Mouse (Mus musculus): ENCODE measurements at regions not wholly inside any gene's neighbourhood (a gene's known extent, or its start where the extent isn't known, plus 50 kb on each side); places are given as distances from the start of the nearest gene placed in this dataset.

DNA sequence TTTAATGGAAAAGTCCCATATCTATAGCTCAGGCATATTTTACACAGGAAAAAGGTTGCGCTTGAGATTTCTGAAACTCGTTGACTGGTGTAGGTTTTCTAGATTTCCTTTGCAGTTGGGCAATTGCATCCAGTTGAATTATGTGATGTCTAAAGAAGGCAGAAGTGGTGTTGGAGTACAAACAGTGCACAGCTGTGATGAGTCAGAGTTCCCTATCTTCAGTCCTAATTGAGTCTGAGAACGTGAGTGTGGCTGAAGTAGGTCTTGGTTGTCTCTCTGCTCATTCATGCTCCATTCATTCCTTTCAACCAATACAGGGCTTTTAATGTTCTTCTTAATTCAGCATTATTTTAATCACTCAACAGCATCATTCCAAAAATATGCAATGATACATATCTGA is 142.9 kb upstream of the Dpyd start:
- Histone ChIP-seq H3K9me3 (ENCODE audit: control insufficient read depth, low read length) (no peaks in the 10 kb centered on the region), H3K4me1 (ENCODE audit: control insufficient read depth, insufficient read depth, low read length) (no peaks in the 10 kb centered on the region), H3K27ac (ENCODE audit: low read depth, low read length) (no peak overlapping the region), H3K27me3 (ENCODE audit: control insufficient read depth, insufficient read depth, low read length) (no peaks in the 10 kb centered on the region), H3K9ac (ENCODE audit: low read length) (no peak overlapping the region), H3K4me3 (ENCODE audit: low read depth, low read length) (no peak overlapping the region), H3K36me3 (ENCODE audit: control insufficient read depth, insufficient read depth, low read length) (no peaks in the 10 kb centered on the region), H3K4me2 (ENCODE audit: low read depth) (no peak overlapping the region)
- ATAC-seq (ENCODE audit: insufficient read depth, low FRiP score, low TSS enrichment) (no peak), DNase-seq (ENCODE audit: low spot score) (no peak)
- WGBS, result 82% methylated on average over 3 of the region's 3 CpGs

- H3K27ac ChIP-seq (ENCODE audit: low read depth, low read length), result no peak overlapping the region
- H3K4me2 ChIP-seq (ENCODE audit: low read depth), result no peak overlapping the region
- H3K36me3 ChIP-seq (ENCODE audit: control insufficient read depth, insufficient read depth, low read length), result no peaks in the 10 kb centered on the region
- DNase-seq (ENCODE audit: low spot score), result no peak
- no peak overlapping the region for H3K4me3 ChIP-seq (ENCODE audit: low read depth, low read length)
- H3K9ac ChIP-seq (ENCODE audit: low read length), result no peak overlapping the region
- no peaks in the 10 kb centered on the region for H3K27me3 ChIP-seq (ENCODE audit: control insufficient read depth, insufficient read depth, low read length)
- H3K4me1 ChIP-seq (ENCODE audit: control insufficient read depth, insufficient read depth, low read length), result no peaks in the 10 kb centered on the region
- no peaks in the 10 kb centered on the region for H3K9me3 ChIP-seq (ENCODE audit: control insufficient read depth, low read length)
- ATAC-seq (ENCODE audit: insufficient read depth, low FRiP score, low TSS enrichment), result no peak
- WGBS, result 48% methylated on average over 3 of the region's 3 CpGs
Measured at GRCm38 (mm10) chr3:118421701-118422100, 140.2 kb upstream of the Dpyd start.

- no peaks in the 10 kb centered on the region for H3K36me3 ChIP-seq (ENCODE audit: control insufficient read depth, insufficient read depth, low read length)
- H3K4me1 ChIP-seq (ENCODE audit: control insufficient read depth, insufficient read depth, low read length), result no peaks in the 10 kb centered on the region
- no peaks in the 10 kb centered on the region for H3K27me3 ChIP-seq (ENCODE audit: control insufficient read depth, insufficient read depth, low read length)
- H3K9me3 ChIP-seq (ENCODE audit: control insufficient read depth, low read length), result no peaks in the 10 kb centered on the region
- 3% methylated on average over 19 of the region's 19 CpGs for WGBS
- peak; percentile 73 for DNase-seq (ENCODE audit: low spot score)
- ATAC-seq (ENCODE audit: insufficient read depth, low FRiP score, low TSS enrichment), result 0 out of 2 replicates have a peak, but pooled peaks have one; percentile 52
- H3K4me2 ChIP-seq (ENCODE audit: low read depth), result peak overlapping the region; percentile 65
- peak overlapping the region; percentile 25; the same call in 1 of the 2 replicates for H3K4me3 ChIP-seq (ENCODE audit: low read depth, low read length)
- no peak overlapping the region for H3K27ac ChIP-seq (ENCODE audit: low read depth, low read length)
- H3K9ac ChIP-seq (ENCODE audit: low read length), result no peak overlapping the region; the same call in 1 of the 2 replicates
Measured at GRCm38 (mm10) chr3:118425748-118426147, 136.2 kb upstream of the Dpyd start.

- H3K4me3 ChIP-seq (ENCODE audit: low read depth, low read length), result no peak overlapping the region
- 4% methylated on average over 5 of the region's 5 CpGs for WGBS
- no peak for ATAC-seq (ENCODE audit: insufficient read depth, low FRiP score, low TSS enrichment)
Measured at GRCm38 (mm10) chr3:118428523-118428922, 133.4 kb upstream of the Dpyd start.

GRCm38 (mm10) chr3:118429825-118430630 is 131.9 kb upstream of the Dpyd start:
- ATAC-seq (ENCODE audit: insufficient read depth, low FRiP score, low TSS enrichment) (peak; percentile 18; the same call in 1 of the 2 replicates), DNase-seq (ENCODE audit: low spot score) (peak; percentile 65)
- H3K9ac ChIP-seq (ENCODE audit: low read length), result peak overlapping the region; percentile 40
- peaks cover 9% of the 10 kb centered on the region; the same call in 1 of the 2 replicates for H3K27me3 ChIP-seq (ENCODE audit: control insufficient read depth, insufficient read depth, low read length)
- no peaks in the 10 kb centered on the region for H3K4me1 ChIP-seq (ENCODE audit: control insufficient read depth, insufficient read depth, low read length)
- H3K4me3 ChIP-seq (ENCODE audit: low read depth, low read length), result peak overlapping the region; percentile 35
- peak overlapping the region; percentile 65 for H3K27ac ChIP-seq (ENCODE audit: low read depth, low read length)
- H3K36me3 ChIP-seq (ENCODE audit: control insufficient read depth, insufficient read depth, low read length), result no peaks in the 10 kb centered on the region
- 8% methylated on average over 29 of the region's 29 CpGs for WGBS
- H3K9me3 ChIP-seq (ENCODE audit: control insufficient read depth, low read length), result no peaks in the 10 kb centered on the region
- H3K4me2 ChIP-seq (ENCODE audit: low read depth), result peak overlapping the region; percentile 47

More at GRCm38 (mm10) chr3:118428523-118428922, 133.4 kb upstream of the Dpyd start:
- Histone ChIP-seq H3K27me3 (ENCODE audit: control insufficient read depth, insufficient read depth, low read length) (peaks cover 9% of the 10 kb centered on the region; the same call in 1 of the 2 replicates), H3K9me3 (ENCODE audit: control insufficient read depth, low read length) (no peaks in the 10 kb centered on the region), H3K4me2 (ENCODE audit: low read depth) (no peak overlapping the region), H3K36me3 (ENCODE audit: control insufficient read depth, insufficient read depth, low read length) (no peaks in the 10 kb centered on the region), H3K27ac (ENCODE audit: low read depth, low read length) (no peak overlapping the region), H3K9ac (ENCODE audit: low read length) (no peak overlapping the region), H3K4me1 (ENCODE audit: control insufficient read depth, insufficient read depth, low read length) (no peaks in the 10 kb centered on the region)
- DNase-seq (ENCODE audit: low spot score), result peak; percentile 67

- ATAC-seq (ENCODE audit: insufficient read depth, low FRiP score, low TSS enrichment), result no peak
- peak overlapping the region; percentile 47 for H3K4me2 ChIP-seq (ENCODE audit: low read depth)
- no peak for DNase-seq (ENCODE audit: low spot score)
- peak overlapping the region; percentile 65 for H3K27ac ChIP-seq (ENCODE audit: low read depth, low read length)
- H3K9me3 ChIP-seq (ENCODE audit: control insufficient read depth, low read length), result no peaks in the 10 kb centered on the region
- H3K9ac ChIP-seq (ENCODE audit: low read length), result peak overlapping the region; percentile 40
- under 1% methylated on average over 7 of the region's 7 CpGs for WGBS
- no peaks in the 10 kb centered on the region for H3K4me1 ChIP-seq (ENCODE audit: control insufficient read depth, insufficient read depth, low read length)
- peak overlapping the region; percentile 35 for H3K4me3 ChIP-seq (ENCODE audit: low read depth, low read length)
- peaks cover 14% of the 10 kb centered on the region for H3K27me3 ChIP-seq (ENCODE audit: control insufficient read depth, insufficient read depth, low read length)
- H3K36me3 ChIP-seq (ENCODE audit: control insufficient read depth, insufficient read depth, low read length), result no peaks in the 10 kb centered on the region
Measured at GRCm38 (mm10) chr3:118430631-118430906, 131.4 kb upstream of the Dpyd start.

- peak; percentile 86 for DNase-seq (ENCODE audit: low spot score)
- no peaks in the 10 kb centered on the region for H3K36me3 ChIP-seq (ENCODE audit: control insufficient read depth, insufficient read depth, low read length)
- H3K27ac ChIP-seq (ENCODE audit: low read depth, low read length), result peak overlapping the region; percentile 65; the same call in 1 of the 2 replicates
- ATAC-seq (ENCODE audit: insufficient read depth, low FRiP score, low TSS enrichment), result 0 out of 2 replicates have a peak, but pooled peaks have one; percentile 28
- peak overlapping the region; percentile 47 for H3K4me2 ChIP-seq (ENCODE audit: low read depth)
- WGBS, result under 1% methylated on average over 22 of the region's 22 CpGs
- H3K9ac ChIP-seq (ENCODE audit: low read length), result peak overlapping the region; percentile 40
- peaks cover 18% of the 10 kb centered on the region for H3K27me3 ChIP-seq (ENCODE audit: control insufficient read depth, insufficient read depth, low read length)
- peak overlapping the region; percentile 35 for H3K4me3 ChIP-seq (ENCODE audit: low read depth, low read length)
- H3K4me1 ChIP-seq (ENCODE audit: control insufficient read depth, insufficient read depth, low read length), result no peaks in the 10 kb centered on the region
- no peaks in the 10 kb centered on the region for H3K9me3 ChIP-seq (ENCODE audit: control insufficient read depth, low read length)
Measured at GRCm38 (mm10) chr3:118431031-118431723, 130.8 kb upstream of the Dpyd start.

DNA sequence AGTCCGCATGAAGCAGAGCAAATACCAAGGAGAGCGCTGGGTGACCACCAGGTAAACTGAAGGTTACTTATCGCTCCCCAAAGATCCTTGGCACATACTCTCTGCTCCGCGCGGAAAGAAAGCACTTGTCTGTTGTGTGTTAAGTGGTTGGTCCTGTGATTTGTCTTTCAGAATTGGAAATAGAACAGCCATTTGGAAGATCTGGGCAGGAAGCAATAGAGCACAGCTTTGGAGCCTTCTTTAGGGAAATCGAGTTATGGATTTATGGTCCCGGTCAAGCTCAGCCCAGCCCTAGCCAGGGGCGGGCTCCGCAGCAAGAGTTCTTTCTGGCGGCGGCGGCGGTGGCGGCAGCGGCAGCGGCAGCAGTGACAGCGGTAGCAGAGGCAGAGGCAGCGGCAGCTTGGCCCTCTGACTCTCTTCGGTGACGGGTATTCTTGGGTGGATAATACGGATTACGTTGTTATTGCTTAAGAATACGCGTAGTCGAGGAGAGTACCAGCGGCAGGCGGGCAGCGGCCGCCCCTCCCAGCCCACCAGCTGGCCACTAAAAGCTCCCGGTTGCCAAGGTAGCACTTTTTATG is 128.4 kb upstream of the Dpyd start:
- no peaks in the 10 kb centered on the region for H3K9me3 ChIP-seq (ENCODE audit: control insufficient read depth, low read length)
- H3K27ac ChIP-seq (ENCODE audit: low read depth, low read length), result 0 out of 2 replicates have a peak overlapping the region, but pooled peaks have one; percentile 27
- peak; percentile 32 for ATAC-seq (ENCODE audit: insufficient read depth, low FRiP score, low TSS enrichment)
- H3K27me3 ChIP-seq (ENCODE audit: control insufficient read depth, insufficient read depth, low read length), result peaks cover 18% of the 10 kb centered on the region
- DNase-seq (ENCODE audit: low spot score), result peak; percentile 57
- H3K4me1 ChIP-seq (ENCODE audit: control insufficient read depth, insufficient read depth, low read length), result no peaks in the 10 kb centered on the region
- H3K36me3 ChIP-seq (ENCODE audit: control insufficient read depth, insufficient read depth, low read length), result no peaks in the 10 kb centered on the region
- 1% methylated on average over 30 of the region's 31 CpGs for WGBS
- peak overlapping the region; percentile 92 for H3K4me2 ChIP-seq (ENCODE audit: low read depth)
- peak overlapping the region; percentile 22; the same call in 1 of the 2 replicates for H3K9ac ChIP-seq (ENCODE audit: low read length)
- peak overlapping the region; percentile 48 for H3K4me3 ChIP-seq (ENCODE audit: low read depth, low read length)
